Mouse (Mus musculus) frontal cortex, adult 2 months (tissue): Measurements from ENCODE around the gene Gm28038. TPM values are rescaled to one million over a fixed set of nuclear protein-coding genes. Genes with fewer than 3 reads are reported as not detected.

Experiments used
- DNase-seq, 2 experiments: peaks; one replicate each; pipeline ENCODE4 v3.0.0; 2022; ENCODE audit warnings: low spot score in 1 of 2; ENCODE audit errors: extremely low spot score in 1 of 2
- polyA plus RNA-seq: library from polyadenylated mRNA; depleted of rRNA; stranded (reverse); fragments of >200 nt; gene quantifications from 2 replicates; pipeline ENCODE4 v1.2.3, GENCODE M21; 2012

The Gm28038 gene
- polyA plus RNA-seq, 1 experiment, result not detected

- DNase-seq, result no peak
Observed at GRCm38 (mm10) chr2:30281651-30282050, 808 bp downstream of the Gm28038 start.

GRCm38 (mm10) chr2:30283193-30283592 lies 2.4 kb downstream of the Gm28038 start:
- no peak for DNase-seq

- DNase-seq, result no peak
Observed at GRCm38 (mm10) chr2:30285004-30285403, 4.2 kb downstream of the Gm28038 start.

- DNase-seq, result no peak
Observed at GRCm38 (mm10) chr2:30285416-30286181, 4.8 kb downstream of the Gm28038 start.

- DNase-seq, result peak; percentile 84 to 98
Observed at GRCm38 (mm10) chr2:30286192-30287026, 5.6 kb downstream of the Gm28038 start, which contains the start of the genes Dolk and Nup188. TSS of gene Dolk (minus strand) at chr2:30286334. TSS of gene Nup188 (plus strand) at chr2:30286397.

GRCm38 (mm10) chr2:30287027-30287373 lies 6.2 kb downstream of the Gm28038 start:
- peak in 1 of 2 experiments; percentile 41 for DNase-seq

- no peak for DNase-seq
Observed at GRCm38 (mm10) chr2:30299525-30299924, 18.7 kb downstream of the Gm28038 start.

GRCm38 (mm10) chr2:30299966-30300365 lies 19.1 kb downstream of the Gm28038 start:
- DNase-seq, result no peak

- no peak for DNase-seq
Observed at GRCm38 (mm10) chr2:30306087-30306486, 25.2 kb downstream of the Gm28038 start.

- DNase-seq, result no peak
Observed at GRCm38 (mm10) chr2:30309351-30309750, 28.5 kb downstream of the Gm28038 start.

- peak in 1 of 2 experiments; percentile 50 for DNase-seq
Observed at GRCm38 (mm10) chr2:30311481-30311880, 30.6 kb downstream of the Gm28038 start.

GRCm38 (mm10) chr2:30316136-30316535 lies 35.3 kb downstream of the Gm28038 start:
- no peak for DNase-seq

- DNase-seq, result peak in 1 of 2 experiments; percentile 22
Observed at GRCm38 (mm10) chr2:30316955-30317354, 36.1 kb downstream of the Gm28038 start.

GRCm38 (mm10) chr2:30319260-30319659 lies 38.4 kb downstream of the Gm28038 start:
- no peak for DNase-seq

- no peak for DNase-seq
Observed at GRCm38 (mm10) chr2:30323111-30323510, 42.3 kb downstream of the Gm28038 start.

GRCm38 (mm10) chr2:30325296-30325695 lies 44.5 kb downstream of the Gm28038 start:
- DNase-seq, result no peak

- DNase-seq, result no peak
Observed at GRCm38 (mm10) chr2:30327276-30327675, 46.4 kb downstream of the Gm28038 start.

- DNase-seq, result no peak
Observed at GRCm38 (mm10) chr2:30328791-30329190, 47.9 kb downstream of the Gm28038 start.

- DNase-seq, result no peak
Observed at GRCm38 (mm10) chr2:30335324-30335723, 54.5 kb downstream of the Gm28038 start.

- no peak for DNase-seq
Observed at GRCm38 (mm10) chr2:30336174-30336915, 55.5 kb downstream of the Gm28038 start.

GRCm38 (mm10) chr2:30337179-30337578 lies 56.3 kb downstream of the Gm28038 start:
- no peak for DNase-seq
